Mouse (Mus musculus) megakaryocyte, embryonic 14.5 days (primary cell): ENCODE measurements around the gene Reep3.

Source experiments
- FLI1 ChIP-seq: IDR thresholded peaks from 2 replicates; pipeline ENCODE4 v1.6.1; 2012; ENCODE audit warnings: low read length, inconsistent platforms, mixed read lengths
- GATA1 ChIP-seq: IDR thresholded peaks from 3 replicates; pipeline ENCODE4 v1.6.1; 2012; ENCODE audit warnings: mixed read lengths, low read length, inconsistent platforms, borderline replicate concordance

DNA sequence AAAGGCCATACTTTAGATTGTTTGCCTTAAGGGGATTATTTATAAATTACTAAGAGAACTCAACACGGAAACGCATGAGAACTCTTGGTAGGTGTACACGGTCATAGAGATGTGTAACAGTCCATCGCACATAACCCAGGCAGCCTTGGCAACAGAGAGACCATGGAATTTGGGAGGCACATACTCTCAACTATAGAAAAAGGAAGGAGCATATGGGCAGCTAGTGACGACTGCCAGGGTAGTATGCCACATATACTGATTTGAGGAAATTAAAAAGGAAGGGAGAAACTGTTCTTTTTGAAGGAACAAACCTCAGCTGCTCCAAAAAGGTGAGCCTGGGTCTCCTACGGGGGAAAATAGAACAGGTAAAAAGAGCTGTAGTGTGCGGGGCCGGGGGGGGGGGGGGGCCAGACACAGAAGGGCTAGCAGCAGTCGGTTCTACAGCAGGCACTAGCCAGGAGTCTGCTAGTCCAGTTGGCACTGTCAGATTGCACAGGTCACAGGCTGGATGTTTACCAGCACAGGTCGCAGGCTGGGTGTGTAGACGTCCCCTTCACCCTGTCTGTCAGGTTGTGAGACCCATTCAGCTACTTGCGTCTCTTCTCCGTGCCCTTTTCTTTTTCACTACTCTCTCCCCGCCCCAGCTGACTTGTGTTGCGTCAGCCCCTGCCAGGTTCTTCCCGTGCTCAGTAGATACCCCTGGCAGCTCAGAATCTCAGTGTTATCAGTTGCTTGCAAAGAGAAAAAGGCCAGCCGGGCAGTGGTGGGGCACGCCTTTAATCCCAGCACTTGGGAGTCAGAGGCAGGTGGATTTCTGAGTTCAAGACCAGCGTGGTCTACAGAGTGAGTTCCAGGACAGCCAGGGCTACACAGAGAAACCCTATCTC is 8.8 kb upstream of the Reep3 start:
- TF ChIP-seq GATA1 (no peak), FLI1 (no peak)
